Mouse (Mus musculus) stomach, embryonic 15.5 days (tissue): Measurements from ENCODE around the gene Rsl1d1. TPM values are rescaled to one million over a fixed set of nuclear protein-coding genes. Genes with fewer than 3 reads are reported as not detected.

Experiments
- ATAC-seq: fragments of 200-750 bp; cut with Nextera tagmentation; 2 replicates; pipeline ENCODE4 v1.8.0; 2017; ENCODE audit warnings: low read depth, moderate number of reproducible peaks, moderate TSS enrichment; ENCODE audit not compliant: insufficient read depth, low FRiP score
- H3K27ac ChIP-seq: fragments of 300-500 bp; sonication (generic); 2 replicates; pipeline ENCODE4 v1.5.1; 2015; ENCODE audit warnings: mild to moderate bottlenecking, inconsistent platforms
- H3K27me3 ChIP-seq: fragments of 300-500 bp; sonication (generic); replicated peaks from 2 replicates; pipeline ENCODE4 v1.6.1; 2015; ENCODE audit warnings: inconsistent platforms
- H3K36me3 ChIP-seq: fragments of 300-500 bp; sonication (generic); 2 replicates; pipeline ENCODE4 v1.6.1; 2015; ENCODE audit warnings: inconsistent platforms
- H3K4me1 ChIP-seq: fragments of 300-500 bp; sonication (generic); 2 replicates; pipeline ENCODE4 v1.6.1; 2015; ENCODE audit warnings: inconsistent platforms
- H3K4me2 ChIP-seq: fragments of 300-500 bp; sonication (generic); 2 replicates; pipeline ENCODE4 v1.6.1; 2015; ENCODE audit warnings: mild to moderate bottlenecking, inconsistent platforms
- H3K4me3 ChIP-seq: fragments of 300-500 bp; sonication (generic); replicated peaks from 2 replicates; pipeline ENCODE4 v1.5.1; 2015; ENCODE audit warnings: inconsistent platforms
- H3K9ac ChIP-seq: fragments of 300-500 bp; sonication (generic); 2 replicates; pipeline ENCODE4 v1.6.1; 2015; ENCODE audit warnings: inconsistent platforms
- H3K9me3 ChIP-seq: fragments of 300-500 bp; sonication (generic); 2 replicates; pipeline ENCODE4 v1.6.1; 2016; ENCODE audit warnings: inconsistent platforms
- WGBS: fragments of 180-500 bp; shearing (Covaris S2); methylation state at CpG from one replicate; pipeline ENCODE4 v1.1.7; 2015; 5-methylcytosine and 5-hydroxymethylcytosine counted together
- polyA plus RNA-seq: library from polyadenylated mRNA; unstranded; fragments of >200 nt; fragmentation: Nextera tagmentation; extraction: Ambion mirVana; gene quantifications from 2 replicates; pipeline ENCODE4 v1.2.1, GENCODE M21; 2015

Rsl1d1 gene
- 166 and 173 TPM in 2 replicates for polyA plus RNA-seq

DNA sequence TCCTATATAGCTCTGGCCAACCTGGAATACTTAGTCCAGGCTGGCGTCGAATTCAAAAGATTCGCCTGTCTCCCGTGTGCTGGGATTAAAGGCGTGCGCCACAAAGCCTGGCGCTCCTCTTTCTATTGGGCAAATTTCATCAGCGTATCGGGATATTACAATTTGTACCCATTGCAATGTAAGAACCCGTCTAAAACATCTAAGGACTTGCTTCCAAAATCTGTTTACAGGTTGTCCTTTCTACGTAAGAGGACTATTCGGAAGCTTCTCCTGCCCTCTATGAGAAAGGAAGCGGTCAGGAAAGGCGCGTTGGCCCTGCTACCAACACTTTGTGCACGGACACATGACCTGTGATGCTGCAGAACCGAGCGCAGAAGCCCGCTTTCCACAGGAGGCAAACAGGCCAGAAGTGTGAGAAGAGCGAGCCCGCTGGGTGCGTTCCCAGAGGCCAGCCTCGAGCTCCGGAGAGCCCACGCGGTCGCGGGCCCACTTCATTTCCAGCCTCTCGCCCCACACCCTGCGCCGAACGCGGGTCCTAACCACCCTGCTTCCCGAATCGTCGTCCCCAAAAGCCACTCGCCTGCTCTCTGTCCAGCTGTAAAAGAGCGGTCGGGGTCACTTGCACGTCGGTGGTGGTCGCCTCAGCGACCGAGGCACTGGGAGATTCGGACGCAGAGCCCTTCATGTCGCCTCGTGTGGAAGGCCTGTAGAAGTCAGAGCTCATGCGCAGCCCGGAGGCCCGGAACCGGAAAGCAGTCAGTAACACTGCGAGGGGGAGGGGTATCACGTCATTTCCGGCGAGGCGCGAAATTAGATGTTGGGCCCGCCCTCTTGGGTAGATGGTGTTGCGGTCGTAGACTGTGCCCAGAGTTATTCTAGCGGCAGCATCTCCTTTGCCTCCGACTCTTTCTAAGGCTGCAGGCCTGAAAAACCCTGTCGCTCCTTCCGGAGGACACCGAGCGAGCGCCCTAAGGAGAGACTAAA lies at the start of gene Rsl1d1:
Gene Rsl1d1 (minus strand): TSS at position 761 of the 984 bp plus-strand sequence.
- under 1% methylated on average over 68 of the region's 68 CpGs for WGBS
- Histone ChIP-seq H3K4me2 (peak within 1 kb of the TSS; percentile 92), H3K4me3 (peak within 1 kb of the TSS; percentile 89), H3K9ac (peak within 1 kb of the TSS; percentile 86), H3K27me3 (no peaks in the 10 kb centered on the region), H3K4me1 (peaks cover 16% of the 10 kb centered on the region), H3K9me3 (no peaks in the 10 kb centered on the region), H3K27ac (peak within 1 kb of the TSS; percentile 84), H3K36me3 (peaks cover 21% of the 10 kb centered on the region)
- ATAC-seq = peak; percentile 99

DNA sequence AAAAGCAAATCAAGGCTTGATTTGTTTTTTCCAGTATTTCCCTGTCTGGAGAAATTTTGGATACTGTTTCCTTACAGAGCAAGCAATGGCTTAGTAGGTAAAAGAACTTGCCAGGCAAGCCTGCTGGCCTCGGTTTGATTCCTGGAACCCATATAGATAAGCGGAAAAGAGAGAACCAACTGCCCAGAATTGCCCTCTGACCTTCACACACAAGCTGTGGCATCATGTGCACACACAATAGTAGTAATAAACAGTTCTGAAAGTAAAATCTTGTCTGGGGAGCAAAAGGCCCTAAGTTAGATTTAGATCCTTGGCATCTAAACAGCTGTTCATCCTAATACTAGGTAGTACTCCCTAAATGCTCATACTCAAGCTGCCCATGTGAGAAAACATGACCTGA lies 44.7 kb upstream of the Rsl1d1 start:
- ATAC-seq = no peak
- H3K4me2 ChIP-seq = no peak overlapping the region
- H3K27me3 ChIP-seq = no peaks in the 10 kb centered on the region
- H3K4me3 ChIP-seq = no peak overlapping the region
- H3K4me1 ChIP-seq = peaks cover 9% of the 10 kb centered on the region; the same call in 1 of the 2 replicates
- no peak overlapping the region for H3K9ac ChIP-seq
- no peaks in the 10 kb centered on the region for H3K36me3 ChIP-seq
- whole genome bisulfite sequencing = 65% methylated on average over 2 of the region's 2 CpGs
- H3K9me3 ChIP-seq = no peaks in the 10 kb centered on the region
- no peak overlapping the region for H3K27ac ChIP-seq

DNA sequence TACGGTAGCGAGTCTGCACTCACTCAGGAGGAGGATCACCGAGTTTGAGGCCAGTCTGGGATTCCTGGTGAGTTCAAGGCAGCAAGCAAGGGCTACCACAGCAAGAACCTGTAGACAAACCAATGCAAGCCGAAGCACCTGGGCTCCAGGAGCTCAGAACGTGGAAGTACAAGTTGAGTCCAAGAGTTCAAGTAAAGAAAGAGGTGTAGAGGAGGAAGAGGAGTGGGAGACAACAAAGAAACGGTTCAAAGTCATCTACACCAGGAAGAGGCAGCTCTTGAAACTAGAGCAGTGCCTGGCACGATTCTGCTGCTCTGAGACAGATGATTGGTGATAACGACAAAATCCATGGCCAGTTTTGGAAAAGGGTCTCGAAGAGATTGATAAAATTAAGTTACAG lies 42.6 kb upstream of the Rsl1d1 start:
- WGBS = 77% methylated on average over 9 of the region's 9 CpGs
- H3K27me3 ChIP-seq = no peaks in the 10 kb centered on the region
- H3K4me2 ChIP-seq = no peak overlapping the region
- no peak overlapping the region for H3K4me3 ChIP-seq
- peaks cover 3% of the 10 kb centered on the region; the same call in 1 of the 2 replicates for H3K4me1 ChIP-seq
- no peaks in the 10 kb centered on the region for H3K9me3 ChIP-seq
- no peak overlapping the region for H3K9ac ChIP-seq
- no peak for ATAC-seq
- no peaks in the 10 kb centered on the region for H3K36me3 ChIP-seq
- no peak overlapping the region for H3K27ac ChIP-seq

DNA sequence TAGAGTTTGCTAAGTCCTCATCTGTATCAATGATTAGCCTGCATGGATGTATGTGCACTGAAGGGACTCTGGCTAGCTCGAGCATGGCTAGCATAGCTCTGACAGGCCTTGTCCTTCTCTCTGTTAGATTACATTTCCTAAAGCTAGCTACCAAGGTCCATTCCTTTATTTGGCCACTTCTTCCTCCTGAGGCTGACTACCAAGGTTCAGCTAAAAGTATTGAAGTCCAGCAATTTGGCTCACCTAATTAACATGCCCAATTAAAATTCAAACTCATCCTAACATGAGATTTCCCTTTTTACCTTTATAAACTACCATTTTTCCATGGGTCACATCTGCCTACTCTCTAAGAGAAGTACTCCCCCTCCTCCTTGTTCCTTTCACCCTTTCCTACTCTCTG lies 39.3 kb upstream of the Rsl1d1 start:
- peaks cover 3% of the 10 kb centered on the region; the same call in 1 of the 2 replicates for H3K4me1 ChIP-seq
- no peak overlapping the region for H3K9ac ChIP-seq
- no peak overlapping the region for H3K4me2 ChIP-seq
- 80% methylated on average over 1 of the region's 1 CpGs for WGBS
- H3K4me3 ChIP-seq = no peak overlapping the region
- no peaks in the 10 kb centered on the region for H3K27me3 ChIP-seq
- peaks cover 7% of the 10 kb centered on the region; the same call in 1 of the 2 replicates for H3K36me3 ChIP-seq
- no peaks in the 10 kb centered on the region for H3K9me3 ChIP-seq
- no peak overlapping the region for H3K27ac ChIP-seq
- no peak for ATAC-seq

DNA sequence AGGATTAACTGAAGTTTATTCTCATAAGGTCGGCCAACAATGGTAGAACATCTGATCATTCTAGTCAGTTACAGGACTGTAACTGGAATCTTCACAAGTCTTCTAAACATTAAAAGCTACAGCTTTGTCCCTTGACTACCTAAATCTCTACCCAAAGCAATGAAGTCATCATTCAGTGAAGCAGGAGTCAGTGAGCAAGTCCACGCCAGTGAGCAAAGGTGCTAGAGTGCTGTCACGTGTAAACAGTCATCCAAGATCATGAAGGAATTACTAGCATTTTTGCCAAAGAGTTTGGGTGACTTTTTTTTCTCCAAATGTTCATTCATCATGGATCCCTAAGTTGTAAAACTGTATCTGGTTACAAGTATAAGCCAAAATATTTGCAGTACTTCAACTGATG lies 14.7 kb upstream of the Rsl1d1 start:
- no peaks in the 10 kb centered on the region for H3K4me1 ChIP-seq
- 81% methylated on average over 3 of the region's 3 CpGs for WGBS
- peaks cover 29% of the 10 kb centered on the region for H3K36me3 ChIP-seq
- no peak overlapping the region for H3K4me3 ChIP-seq
- no peak overlapping the region for H3K9ac ChIP-seq
- no peaks in the 10 kb centered on the region for H3K9me3 ChIP-seq
- no peak for ATAC-seq
- H3K27ac ChIP-seq = no peak overlapping the region
- H3K4me2 ChIP-seq = no peak overlapping the region
- no peaks in the 10 kb centered on the region for H3K27me3 ChIP-seq

DNA sequence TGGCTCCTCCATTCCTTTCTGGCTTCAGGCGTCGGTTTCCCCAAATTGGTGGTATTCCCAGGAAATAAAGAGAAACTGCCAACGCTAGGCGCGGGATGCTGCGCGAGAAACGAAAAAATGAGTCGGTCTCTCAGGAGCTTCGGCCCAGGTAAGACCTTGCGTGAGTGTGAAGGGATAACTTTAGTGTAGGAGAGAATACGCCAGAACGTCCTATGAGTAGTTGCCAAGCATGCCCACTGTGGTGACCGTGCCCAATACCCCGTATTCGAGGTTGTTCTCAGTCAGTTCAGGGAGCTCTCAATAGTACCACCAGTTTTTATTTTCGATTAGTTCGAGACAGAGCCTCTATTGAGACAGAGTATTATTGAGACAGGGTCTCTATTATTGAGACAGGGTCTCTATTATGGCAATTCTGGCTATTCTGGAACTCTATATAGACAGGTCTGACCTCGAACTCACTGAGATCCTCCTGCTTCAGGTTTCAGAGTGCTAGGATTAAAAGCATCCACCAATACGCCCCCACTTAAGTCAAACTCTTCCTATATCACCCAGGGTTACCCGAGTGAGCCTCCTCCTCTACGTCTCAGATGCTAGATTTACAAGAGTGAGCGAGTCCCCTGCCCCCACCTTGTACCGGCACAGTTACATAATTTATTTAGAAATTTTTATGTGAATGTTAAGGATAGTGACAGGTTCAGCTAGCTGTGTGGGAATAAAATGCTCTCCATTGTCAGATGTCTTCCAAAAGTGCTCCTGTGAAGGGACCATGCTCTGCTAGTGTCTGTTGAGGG lies 664 bp upstream of the Rsl1d1 start:
- H3K36me3 ChIP-seq = peaks cover 12% of the 10 kb centered on the region; the same call in 1 of the 2 replicates
- H3K9me3 ChIP-seq = no peaks in the 10 kb centered on the region
- H3K4me1 ChIP-seq = peaks cover 16% of the 10 kb centered on the region
- H3K4me2 ChIP-seq = peak overlapping the region; percentile 59
- H3K27me3 ChIP-seq = no peaks in the 10 kb centered on the region
- WGBS = 5% methylated on average over 24 of the region's 24 CpGs
- ATAC-seq = 0 out of 2 replicates have a peak, but pooled peaks have one; percentile 36
- H3K27ac ChIP-seq = peak overlapping the region; percentile 84
- peak overlapping the region; percentile 89 for H3K4me3 ChIP-seq
- peak overlapping the region; percentile 86 for H3K9ac ChIP-seq

DNA sequence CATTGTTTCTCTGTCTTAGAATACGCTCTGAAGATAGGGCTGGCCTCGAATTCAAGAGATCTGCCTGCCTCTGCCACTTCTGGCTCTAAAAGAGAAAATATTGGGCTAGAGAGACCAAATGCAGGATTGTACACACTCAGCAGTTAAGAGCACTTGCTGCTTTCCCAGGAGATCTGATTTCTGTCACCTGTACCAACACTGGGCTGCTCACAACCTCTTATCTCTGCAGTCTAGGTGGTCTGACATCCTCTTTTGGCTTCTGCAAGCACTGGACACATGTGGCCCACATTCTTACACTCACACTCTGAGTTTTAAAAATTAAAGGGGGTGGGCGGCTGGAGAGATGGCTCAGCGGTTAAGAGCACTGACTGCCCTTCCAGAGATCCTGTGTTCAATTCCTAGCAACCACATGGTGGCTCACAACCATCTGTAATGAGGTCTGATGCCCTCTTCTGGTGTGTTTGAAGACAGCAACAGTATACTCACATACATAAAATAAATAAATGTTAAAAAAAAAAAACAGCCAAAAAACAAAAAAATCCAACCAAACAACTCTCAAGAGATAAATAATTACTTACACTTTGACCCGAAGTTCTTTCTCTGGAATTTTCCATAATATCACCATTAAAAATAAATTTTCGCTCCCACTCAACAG lies 1.3 kb downstream of the Rsl1d1 start:
- Histone ChIP-seq H3K9ac (peak overlapping the region; percentile 86; the same call in 1 of the 2 replicates), H3K27me3 (no peaks in the 10 kb centered on the region), H3K4me1 (peaks cover 16% of the 10 kb centered on the region), H3K27ac (no peak overlapping the region), H3K9me3 (no peaks in the 10 kb centered on the region), H3K36me3 (peaks cover 29% of the 10 kb centered on the region), H3K4me3 (peak overlapping the region; percentile 89), H3K4me2 (peak overlapping the region; percentile 92)
- 69% methylated on average over 6 of the region's 6 CpGs for whole genome bisulfite sequencing
- ATAC-seq = no peak

DNA sequence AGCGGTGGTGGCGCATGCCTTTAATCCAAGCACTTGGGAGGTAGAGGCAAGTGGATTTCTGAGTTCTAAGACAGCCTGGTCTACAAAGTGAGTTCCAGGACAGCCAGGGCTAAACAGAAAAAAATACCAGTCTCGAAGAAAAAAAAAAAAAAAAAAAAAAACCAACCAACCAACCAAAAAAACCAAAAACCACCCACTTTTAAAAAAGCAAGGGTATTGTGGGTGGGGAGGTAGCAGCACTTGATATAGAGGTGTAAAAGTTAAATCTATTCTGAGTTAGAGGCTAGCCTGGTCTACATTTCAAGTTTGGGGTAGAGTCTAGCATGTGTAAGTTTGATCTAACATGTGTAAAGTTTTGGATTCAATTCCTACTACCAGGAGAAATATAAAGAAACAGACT lies 2.9 kb downstream of the Rsl1d1 start:
- Histone ChIP-seq H3K4me2 (no peak overlapping the region), H3K4me3 (no peak overlapping the region), H3K4me1 (peaks cover 16% of the 10 kb centered on the region), H3K9ac (no peak overlapping the region), H3K9me3 (no peaks in the 10 kb centered on the region), H3K27ac (no peak overlapping the region), H3K36me3 (peaks cover 44% of the 10 kb centered on the region), H3K27me3 (no peaks in the 10 kb centered on the region)
- no peak for ATAC-seq
- 95% methylated on average over 3 of the region's 3 CpGs for WGBS

DNA sequence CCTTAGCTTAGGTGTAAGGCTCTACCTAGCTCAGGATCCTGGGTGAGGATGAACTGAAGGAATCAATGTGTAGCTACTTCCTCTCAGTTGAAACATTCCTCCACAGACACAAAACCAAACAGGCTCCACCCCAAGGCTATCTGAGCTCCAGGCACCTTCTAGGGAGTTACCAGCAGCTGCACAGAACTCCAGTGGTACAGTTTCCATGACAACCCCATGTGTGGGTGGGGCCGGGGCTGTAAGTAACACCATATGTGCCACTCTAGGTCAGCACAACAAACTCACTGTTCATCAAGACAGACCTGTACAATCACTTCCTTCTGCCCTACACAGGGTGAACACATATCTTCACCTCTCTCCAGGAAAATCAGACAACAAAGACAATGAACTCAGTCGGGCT lies 4.7 kb downstream of the Rsl1d1 start:
- H3K9me3 ChIP-seq = no peaks in the 10 kb centered on the region
- H3K4me1 ChIP-seq = peaks cover 7% of the 10 kb centered on the region
- no peak for ATAC-seq
- WGBS = 70% methylated on average over 2 of the region's 2 CpGs
- H3K36me3 ChIP-seq = peaks cover 60% of the 10 kb centered on the region
- no peak overlapping the region for H3K27ac ChIP-seq
- H3K4me2 ChIP-seq = no peak overlapping the region
- H3K27me3 ChIP-seq = no peaks in the 10 kb centered on the region
- H3K9ac ChIP-seq = no peak overlapping the region
- H3K4me3 ChIP-seq = no peak overlapping the region

DNA sequence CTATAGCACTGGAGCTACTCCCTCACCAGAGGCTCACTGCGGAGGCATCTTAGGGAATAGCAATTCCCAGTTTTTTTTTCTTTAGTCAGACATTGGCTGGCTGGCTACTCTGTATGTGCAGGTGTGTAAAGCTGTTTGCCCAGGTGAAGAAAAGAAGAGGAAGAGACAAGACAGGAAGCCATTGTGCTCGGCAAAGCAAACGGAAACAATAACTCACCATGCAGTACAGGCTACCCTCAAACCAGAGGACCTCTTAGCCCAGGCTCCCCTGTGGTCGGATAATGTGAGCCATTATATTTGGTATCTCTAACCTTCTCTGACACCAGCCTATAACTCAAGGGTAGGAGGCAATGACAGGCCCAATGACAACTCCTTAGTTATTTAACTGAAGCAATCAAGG lies 6.1 kb downstream of the Rsl1d1 start:
- H3K4me2 ChIP-seq = no peak overlapping the region
- no peak overlapping the region for H3K4me3 ChIP-seq
- H3K36me3 ChIP-seq = peaks cover 71% of the 10 kb centered on the region
- 85% methylated on average over 4 of the region's 4 CpGs for WGBS
- H3K9me3 ChIP-seq = no peaks in the 10 kb centered on the region
- no peaks in the 10 kb centered on the region for H3K27me3 ChIP-seq
- H3K4me1 ChIP-seq = peaks cover 7% of the 10 kb centered on the region
- H3K9ac ChIP-seq = no peak overlapping the region
- no peak overlapping the region for H3K27ac ChIP-seq
- no peak for ATAC-seq

DNA sequence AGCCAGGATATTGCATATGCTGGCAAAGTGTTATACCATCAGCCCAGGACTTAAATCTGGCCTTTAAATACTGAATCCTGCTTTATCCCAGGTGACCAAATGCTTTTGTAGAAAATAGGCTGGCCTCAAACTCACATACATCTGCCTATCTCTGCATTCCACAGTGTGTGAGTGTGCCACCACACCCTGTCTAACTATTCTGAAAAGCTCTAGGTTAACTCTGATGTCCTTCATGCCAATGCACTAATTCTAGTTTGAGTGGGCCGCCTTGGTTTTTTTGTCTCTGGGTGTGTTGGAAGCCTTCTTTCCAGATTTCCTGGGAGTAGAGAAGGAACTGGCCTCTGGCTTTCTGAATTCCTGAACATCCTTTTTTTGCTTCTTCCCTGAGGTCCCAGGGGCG lies 9.9 kb downstream of the Rsl1d1 start:
- no peak overlapping the region for H3K27ac ChIP-seq
- H3K4me1 ChIP-seq = no peaks in the 10 kb centered on the region
- H3K9ac ChIP-seq = no peak overlapping the region
- H3K4me3 ChIP-seq = no peak overlapping the region
- peaks cover 54% of the 10 kb centered on the region for H3K36me3 ChIP-seq
- no peak overlapping the region for H3K4me2 ChIP-seq
- no peaks in the 10 kb centered on the region for H3K9me3 ChIP-seq
- ATAC-seq = no peak
- 95% methylated on average over 2 of the region's 2 CpGs for WGBS
- H3K27me3 ChIP-seq = no peaks in the 10 kb centered on the region
